Mouse (Mus musculus) testis, postnatal 14 days (tissue): ENCODE results near the gene Mpp4.

Experiments
- DNase-seq: peaks from one replicate; pipeline ENCODE4 v3.0.0; 2021; ENCODE audit warnings: low spot score

Gene Mpp4

GRCm38 (mm10) chr1:59163030-59163461 lies at the start of gene Mpp4:
Mpp4 (minus strand) TSS chr1:59163389.
- no peak for DNase-seq

GRCm38 (mm10) chr1:59212951-59213350 lies 49.8 kb upstream of the Mpp4 start:
- DNase-seq: no peak

DNA sequence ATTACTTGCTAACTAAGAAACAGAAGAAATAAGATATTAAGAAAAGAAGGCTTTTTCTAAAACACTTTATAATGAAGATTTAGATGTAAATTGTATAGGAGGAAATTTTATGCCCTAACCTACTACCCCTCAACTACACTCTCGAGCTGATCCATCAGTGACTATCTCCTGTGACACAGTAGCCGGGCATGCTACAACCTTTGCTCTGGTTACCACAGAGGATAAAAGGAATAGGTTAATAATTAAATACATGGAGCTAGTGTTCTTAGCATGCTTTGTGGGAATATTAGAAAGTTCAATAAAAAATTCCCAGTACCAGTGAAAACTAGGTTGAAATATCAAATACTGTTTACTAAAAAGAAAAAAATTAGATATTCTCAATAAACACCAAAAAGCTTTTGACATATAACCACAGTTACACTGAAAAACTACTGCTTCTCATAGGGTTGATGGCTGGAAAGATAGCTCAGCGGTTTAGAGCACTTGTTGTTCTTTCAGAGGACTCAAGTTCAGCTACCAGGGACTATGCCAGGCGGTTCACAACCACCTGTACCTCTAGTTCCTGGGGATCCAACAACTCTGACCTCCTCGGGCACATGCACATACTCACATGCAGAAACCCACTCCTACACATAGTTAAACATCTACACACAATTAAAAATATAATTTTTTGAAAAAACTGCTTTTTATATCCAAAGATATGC lies 49.0 kb upstream of the Mpp4 start:
- DNase-seq: no peak

GRCm38 (mm10) chr1:59211651-59212050 lies 48.5 kb upstream of the Mpp4 start:
- no peak for DNase-seq

GRCm38 (mm10) chr1:59208331-59208730 lies 45.1 kb upstream of the Mpp4 start:
- no peak for DNase-seq

- DNase-seq: no peak
These were observed 41.3 kb upstream of the Mpp4 start for GRCm38 (mm10) chr1:59204489-59204888.

DNA sequence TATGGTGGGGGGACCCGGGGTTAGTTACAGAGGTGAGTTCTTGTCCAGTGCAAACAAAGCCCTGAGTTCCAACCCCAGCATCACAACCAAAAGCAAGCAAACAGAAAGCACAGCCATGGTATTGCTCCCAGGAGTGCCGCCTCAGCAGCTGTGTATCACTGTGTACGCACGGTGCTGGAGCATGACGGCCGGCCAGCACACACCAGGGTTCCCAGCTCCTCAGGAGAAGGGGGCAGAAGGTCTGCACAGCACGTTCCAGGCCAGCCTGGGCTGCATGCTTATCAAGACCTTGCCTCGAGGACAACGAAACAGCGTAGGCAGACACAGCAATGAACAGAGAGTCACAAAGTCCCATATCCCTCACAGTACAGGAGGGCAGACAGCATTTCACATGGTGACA lies 39.2 kb upstream of the Mpp4 start:
- no peak for DNase-seq

- no peak for DNase-seq
These were observed 38.4 kb upstream of the Mpp4 start for GRCm38 (mm10) chr1:59201561-59201960.

DNA sequence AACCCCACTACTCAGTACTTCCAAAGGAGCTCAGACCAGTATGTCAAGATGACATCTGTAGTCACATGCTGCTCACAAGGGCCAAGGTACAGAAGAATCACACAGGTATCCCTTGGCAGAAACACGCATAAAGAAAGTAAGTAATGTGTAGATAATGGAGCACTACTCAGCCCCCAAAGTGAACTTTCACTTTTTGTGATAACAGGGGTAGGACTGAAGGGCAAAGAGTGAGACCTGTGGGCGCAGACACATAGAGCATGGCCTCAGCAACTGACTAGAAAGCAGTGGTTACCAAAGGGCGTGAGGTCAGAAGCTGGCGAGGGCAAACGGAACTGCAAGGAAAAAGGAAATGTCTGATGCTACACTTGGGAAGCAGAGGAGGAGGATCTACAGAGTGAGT lies 37.8 kb upstream of the Mpp4 start:
- no peak for DNase-seq

GRCm38 (mm10) chr1:59194979-59195378 lies 31.8 kb upstream of the Mpp4 start:
- no peak for DNase-seq

GRCm38 (mm10) chr1:59187786-59188185 lies 24.6 kb upstream of the Mpp4 start:
- DNase-seq: no peak

GRCm38 (mm10) chr1:59186317-59186716 lies 23.1 kb upstream of the Mpp4 start:
- DNase-seq: no peak

GRCm38 (mm10) chr1:59185410-59185809 lies 22.2 kb upstream of the Mpp4 start:
- no peak for DNase-seq

DNA sequence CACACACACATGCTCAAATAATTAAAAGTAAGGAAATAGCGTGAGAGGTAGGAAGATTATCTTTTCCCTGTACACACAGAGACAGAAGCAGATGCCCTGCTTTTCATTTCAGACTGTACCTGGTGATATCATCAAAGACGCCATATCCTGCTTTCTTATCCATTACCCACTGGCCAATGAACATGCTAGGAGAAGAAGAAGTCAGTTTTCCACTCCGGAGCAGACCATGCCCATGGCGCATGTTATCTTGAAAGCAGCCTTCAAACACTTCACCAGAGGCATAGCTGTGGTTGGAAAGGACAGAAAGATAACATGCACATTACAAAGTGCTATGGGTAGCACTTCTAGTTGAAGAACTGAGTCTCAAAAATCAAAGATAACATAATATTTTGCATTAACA lies 19.9 kb upstream of the Mpp4 start:
- DNase-seq: no peak

DNA sequence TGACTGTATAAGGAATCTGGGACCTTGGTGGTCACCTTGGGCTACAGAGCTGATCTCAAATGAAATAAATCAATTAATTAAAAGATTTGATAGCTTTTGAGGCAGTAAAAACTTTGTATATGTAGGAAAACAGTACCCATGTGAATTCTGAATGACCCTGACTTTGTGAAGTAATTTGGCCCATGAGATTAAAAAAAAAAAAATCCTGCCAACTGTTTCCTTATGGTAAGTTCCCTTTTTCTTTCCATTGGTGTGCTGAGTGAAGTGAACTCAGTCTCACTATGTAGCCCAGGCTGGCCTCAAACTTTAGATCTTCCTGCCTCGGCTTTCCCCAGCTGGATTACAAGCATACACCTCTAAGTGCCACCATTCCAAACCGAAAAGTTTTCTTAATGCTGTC lies 19.2 kb upstream of the Mpp4 start:
- no peak for DNase-seq

DNA sequence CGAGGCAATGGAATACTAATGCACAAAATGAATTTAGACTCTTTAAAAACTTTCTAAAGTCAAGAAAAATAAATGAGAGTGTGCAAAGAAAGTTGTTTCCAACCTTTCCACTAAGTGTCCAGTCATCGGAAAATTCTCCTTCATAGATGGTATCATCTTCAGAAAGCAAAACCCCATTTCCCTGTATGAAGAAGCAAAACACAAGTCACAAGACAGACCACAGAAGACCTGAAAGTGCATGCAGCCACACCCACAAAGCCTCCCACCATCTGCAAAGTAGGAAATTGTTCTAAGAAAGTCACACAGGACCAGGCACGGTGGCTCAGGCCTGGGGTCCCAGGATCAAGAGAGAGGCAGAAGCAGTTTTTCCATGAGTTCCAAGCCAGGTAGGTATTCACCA lies 16.8 kb upstream of the Mpp4 start:
- no peak for DNase-seq

- no peak for DNase-seq
These were observed 15.2 kb upstream of the Mpp4 start for GRCm38 (mm10) chr1:59178401-59178800.

GRCm38 (mm10) chr1:59174514-59175373 lies 11.6 kb upstream of the Mpp4 start:
- DNase-seq: no peak

GRCm38 (mm10) chr1:59173023-59173422 lies 9.8 kb upstream of the Mpp4 start:
- no peak for DNase-seq

DNA sequence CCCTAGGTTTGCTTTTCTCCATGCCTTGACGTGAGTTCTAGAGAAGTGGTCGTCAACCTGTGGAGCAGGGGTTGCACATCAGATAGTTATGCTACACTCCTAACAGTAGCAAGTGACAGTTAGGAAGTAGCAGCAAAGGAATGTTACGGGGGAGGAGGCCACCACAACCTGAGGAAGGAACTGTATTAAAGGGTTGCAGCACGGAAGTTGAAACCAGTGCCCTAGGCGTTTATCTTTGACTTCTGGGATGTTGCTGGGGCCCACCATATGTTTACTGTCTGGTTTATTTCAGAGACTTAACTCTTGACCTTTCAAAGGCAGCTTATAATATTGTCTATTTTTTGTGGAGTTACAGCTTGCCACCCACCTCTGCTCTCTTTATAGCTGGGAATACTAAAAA lies 8.7 kb upstream of the Mpp4 start:
- no peak for DNase-seq

DNA sequence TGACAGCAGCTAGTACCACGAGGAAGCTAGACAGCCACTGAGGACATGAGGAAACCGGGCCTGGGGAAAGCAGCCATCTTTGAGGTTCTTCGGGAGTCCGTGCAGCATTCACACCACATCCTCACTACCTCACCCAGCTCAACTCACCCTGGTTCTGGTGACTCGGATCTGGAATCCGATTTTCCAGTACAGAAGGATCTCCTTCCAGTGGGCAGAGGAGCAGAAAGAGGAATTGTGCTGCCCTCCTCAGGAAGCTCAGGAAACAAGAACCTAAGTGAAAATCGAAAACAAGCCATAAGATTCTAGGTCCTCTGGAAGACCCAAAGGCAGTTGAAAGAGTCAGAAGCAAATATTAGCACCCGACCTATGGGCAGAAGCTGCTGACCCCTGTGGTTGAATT lies 7.1 kb upstream of the Mpp4 start:
- DNase-seq: no peak

GRCm38 (mm10) chr1:59169586-59169985 lies 6.4 kb upstream of the Mpp4 start:
- no peak for DNase-seq

DNA sequence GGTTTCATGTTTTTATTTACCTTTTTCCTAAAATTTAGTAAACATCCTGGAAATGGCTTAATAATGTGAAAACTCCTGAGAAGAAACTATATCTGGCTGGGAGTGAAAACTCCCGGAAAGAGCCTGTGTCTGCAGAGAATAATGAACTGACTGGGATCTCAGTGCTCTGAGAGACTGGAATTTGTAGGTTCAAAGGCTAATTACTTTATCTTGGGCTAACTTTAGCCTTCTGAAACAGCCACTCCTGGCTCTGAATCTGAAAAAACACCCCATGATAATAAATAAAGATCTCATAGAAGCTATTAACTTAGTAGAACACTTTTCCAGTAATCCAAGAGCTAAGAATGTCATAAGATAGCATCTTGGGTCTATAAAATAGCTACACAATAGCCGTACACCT lies 5.4 kb upstream of the Mpp4 start:
- DNase-seq: no peak
